Mouse (Mus musculus) hindbrain, postnatal 0 days (tissue): ENCODE results near the gene Gm49387. TPM values are rescaled to one million over a fixed set of nuclear protein-coding genes. Genes with fewer than 3 reads are reported as not detected.
A peak's percentile ranks its signal among the peaks of the same experiment; 100 is the strongest.

Experiments
- ATAC-seq: fragments of 200-750 bp; cut with Nextera tagmentation; 2 replicates; pipeline ENCODE4 v1.8.0; 2017; ENCODE audit warnings: mild to moderate bottlenecking, moderate TSS enrichment, moderate library complexity
- DNase-seq: peaks from one replicate; pipeline ENCODE4 v3.0.0-alpha.2; 2015; ENCODE audit warnings: low spot score
- H3K27ac ChIP-seq: fragments of 300-500 bp; sonication (generic); 2 replicates; pipeline ENCODE4 v1.5.1; 2014; ENCODE audit warnings: mild to moderate bottlenecking
- H3K27me3 ChIP-seq: fragments of 300-500 bp; sonication (generic); 2 replicates; pipeline ENCODE4 v1.6.1; 2014; ENCODE audit warnings: low read length, mixed read lengths; ENCODE audit not compliant: insufficient read depth
- H3K36me3 ChIP-seq: fragments of 300-500 bp; sonication (generic); 2 replicates; pipeline ENCODE4 v1.6.1; 2014; ENCODE audit warnings: low read length, mixed read lengths; ENCODE audit not compliant: insufficient read depth
- H3K4me1 ChIP-seq: fragments of 300-500 bp; sonication (generic); 2 replicates; pipeline ENCODE4 v1.6.1; 2014; ENCODE audit warnings: antibody characterized with exemption, low read length, mixed read lengths; ENCODE audit not compliant: insufficient read depth
- H3K4me2 ChIP-seq: fragments of 300-500 bp; sonication (generic); 2 replicates; pipeline ENCODE4 v1.6.1; 2014; ENCODE audit warnings: low read depth, mild to moderate bottlenecking, low read length, moderate library complexity, mixed read lengths
- H3K4me3 ChIP-seq: fragments of 300-500 bp; sonication (generic); 2 replicates; pipeline ENCODE4 v1.5.1; 2014; ENCODE audit warnings: low read length
- H3K9ac ChIP-seq: fragments of 300-500 bp; sonication (generic); replicated peaks from 2 replicates; pipeline ENCODE4 v1.6.1; 2014; ENCODE audit warnings: mild to moderate bottlenecking, low read length, moderate library complexity, mixed read lengths
- H3K9me3 ChIP-seq: fragments of 300-500 bp; sonication (generic); 2 replicates; pipeline ENCODE4 v1.6.1; 2016; ENCODE audit warnings: low read length, mixed read lengths
- CTCF ChIP-seq: IDR thresholded peaks from 2 replicates; pipeline ENCODE4 v1.5.1; 2016; ENCODE audit warnings: antibody characterized with exemption, control low read depth, low read depth
- WGBS: fragments of 180-500 bp; shearing (Covaris S2); extraction: QIAGEN DNeasy Blood & Tissue Kit; methylation state at CpG from one replicate; pipeline ENCODE4 v1.1.7; 2014; 5-methylcytosine and 5-hydroxymethylcytosine counted together
- polyA plus RNA-seq: library from polyadenylated mRNA; unstranded; fragments of >200 nt; fragmentation: Nextera tagmentation; extraction: Ambion mirVana; gene quantifications from 2 replicates; pipeline ENCODE4 v1.2.1, GENCODE M21; 2015
- total RNA-seq: library from RNA; depleted of rRNA; stranded (reverse); fragments of >200 nt; gene quantifications from 2 replicates; pipeline ENCODE4 v1.2.3, GENCODE M21; 2014

Gm49387 gene
- total and polyA plus RNA-seq, 2 experiments from 2014 or later = not detected

GRCm38 (mm10) chr14:31597446-31597845 lies 43.2 kb downstream of the Gm49387 start:
- H3K9me3 ChIP-seq = no peaks in the 10 kb centered on the region
- H3K4me3 ChIP-seq = no peak overlapping the region
- DNase-seq (no peak), ATAC-seq (no peak)
- no peak overlapping the region for H3K27ac ChIP-seq
- H3K4me2 ChIP-seq = no peak overlapping the region
- H3K4me1 ChIP-seq = no peaks in the 10 kb centered on the region
- no peak overlapping the region for H3K9ac ChIP-seq
- no peak for TF ChIP-seq CTCF
- no peaks in the 10 kb centered on the region for H3K27me3 ChIP-seq
- WGBS = 94% methylated on average over 4 of the region's 4 CpGs
- no peaks in the 10 kb centered on the region for H3K36me3 ChIP-seq

GRCm38 (mm10) chr14:31596408-31596807 lies 44.3 kb downstream of the Gm49387 start:
- Histone ChIP-seq H3K36me3 (no peaks in the 10 kb centered on the region), H3K27ac (no peak overlapping the region), H3K4me1 (no peaks in the 10 kb centered on the region), H3K4me3 (no peak overlapping the region), H3K4me2 (no peak overlapping the region), H3K9ac (no peak overlapping the region), H3K27me3 (no peaks in the 10 kb centered on the region), H3K9me3 (no peaks in the 10 kb centered on the region)
- WGBS = 78% methylated on average over 7 of the region's 7 CpGs
- ATAC-seq = no peak
- no peak for DNase-seq
- no peak for TF ChIP-seq CTCF

- Histone ChIP-seq H3K36me3 (no peaks in the 10 kb centered on the region), H3K4me1 (no peaks in the 10 kb centered on the region), H3K9me3 (no peaks in the 10 kb centered on the region), H3K27ac (no peak overlapping the region), H3K27me3 (no peaks in the 10 kb centered on the region), H3K9ac (no peak overlapping the region), H3K4me2 (no peak overlapping the region), H3K4me3 (no peak overlapping the region)
- ATAC-seq (no peak), DNase-seq (peak; percentile 5)
- TF ChIP-seq CTCF = no peak
- 63% methylated on average over 3 of the region's 3 CpGs for WGBS
These were observed 46.0 kb downstream of the Gm49387 start for GRCm38 (mm10) chr14:31594693-31595092.

- Histone ChIP-seq H3K4me1 (no peaks in the 10 kb centered on the region), H3K9ac (no peak overlapping the region), H3K4me3 (no peak overlapping the region), H3K36me3 (no peaks in the 10 kb centered on the region), H3K9me3 (no peaks in the 10 kb centered on the region), H3K27me3 (no peaks in the 10 kb centered on the region), H3K4me2 (no peak overlapping the region), H3K27ac (no peak overlapping the region)
- ATAC-seq (no peak), DNase-seq (no peak)
- WGBS = 79% methylated on average over 2 of the region's 2 CpGs
- no peak for TF ChIP-seq CTCF
These were observed 47.6 kb downstream of the Gm49387 start for GRCm38 (mm10) chr14:31593036-31593435.

GRCm38 (mm10) chr14:31591243-31591642 lies 49.4 kb downstream of the Gm49387 start, which contains the start of gene Colq:
TSS of gene Colq (minus strand) at chr14:31591343.
- H3K9ac ChIP-seq = no peak within 1 kb of the TSS
- ATAC-seq (no peak), DNase-seq (no peak)
- no peak within 1 kb of the TSS for H3K27ac ChIP-seq
- no peaks in the 10 kb centered on the region for H3K4me1 ChIP-seq
- H3K4me2 ChIP-seq = no peak within 1 kb of the TSS
- no peaks in the 10 kb centered on the region for H3K9me3 ChIP-seq
- H3K27me3 ChIP-seq = no peaks in the 10 kb centered on the region
- no peak within 1 kb of the TSS for H3K4me3 ChIP-seq
- no peaks in the 10 kb centered on the region for H3K36me3 ChIP-seq
- TF ChIP-seq CTCF = no peak
- 84% methylated on average over 3 of the region's 3 CpGs for WGBS

- ATAC-seq = no peak
- Histone ChIP-seq H3K36me3 (no peaks in the 10 kb centered on the region), H3K27me3 (no peaks in the 10 kb centered on the region), H3K27ac (no peak overlapping the region), H3K9me3 (no peaks in the 10 kb centered on the region), H3K4me1 (no peaks in the 10 kb centered on the region), H3K4me2 (no peak overlapping the region), H3K4me3 (no peak overlapping the region), H3K9ac (no peak overlapping the region)
- no peak for DNase-seq
- WGBS = 74% methylated on average over 8 of the region's 8 CpGs
- TF ChIP-seq CTCF = no peak
These were observed 54.2 kb downstream of the Gm49387 start for GRCm38 (mm10) chr14:31586451-31586850.

GRCm38 (mm10) chr14:31583082-31583481 lies 57.6 kb downstream of the Gm49387 start:
- no peak for DNase-seq
- Histone ChIP-seq H3K27me3 (no peaks in the 10 kb centered on the region), H3K27ac (no peak overlapping the region), H3K9ac (no peak overlapping the region), H3K4me2 (no peak overlapping the region), H3K4me1 (no peaks in the 10 kb centered on the region), H3K36me3 (no peaks in the 10 kb centered on the region), H3K9me3 (no peaks in the 10 kb centered on the region), H3K4me3 (no peak overlapping the region)
- TF ChIP-seq CTCF = no peak
- 92% methylated on average over 8 of the region's 9 CpGs for WGBS
- ATAC-seq = no peak
